Mouse (Mus musculus) myocyte (in vitro differentiated cells): ENCODE results near the gene Scyl1. TPM values are rescaled to one million over a fixed set of nuclear protein-coding genes. Genes with fewer than 3 reads are reported as not detected.

Experiments used
- H3K27me3 ChIP-seq: one replicate; pipeline ENCODE4 v1.6.1; 2011; ENCODE audit not compliant: control insufficient read depth, insufficient read depth, insufficient read length
- H3K36me3 ChIP-seq: one replicate; pipeline ENCODE4 v1.6.1; 2011; ENCODE audit not compliant: control insufficient read depth, insufficient read depth
- H3K4me2 ChIP-seq: one replicate; pipeline ENCODE4 v1.6.1; 2011; ENCODE audit warnings: low read depth, control low read depth
- H3K4me3 ChIP-seq: one replicate; pipeline ENCODE4 v1.5.1; 2011; ENCODE audit warnings: mild to moderate bottlenecking, control low read depth, moderate library complexity
- H3K79me2 ChIP-seq: one replicate; pipeline ENCODE4 v1.6.1; 2011; ENCODE audit not compliant: control insufficient read depth, insufficient read depth
- H3ac ChIP-seq: one replicate; pipeline ENCODE4 v1.6.1; 2011; ENCODE audit not compliant: control insufficient read depth, insufficient read length
- CEBPB ChIP-seq: IDR thresholded peaks from 2 replicates; pipeline ENCODE4 v1.6.1; 2011; ENCODE audit warnings: mild to moderate bottlenecking, moderate library complexity; ENCODE audit not compliant: poor library complexity, insufficient read depth, severe bottlenecking
- E2F4 ChIP-seq: IDR thresholded peaks from one replicate; pipeline ENCODE4 v1.6.1; 2011; ENCODE audit warnings: mild to moderate bottlenecking, control low read depth, moderate library complexity; ENCODE audit not compliant: insufficient read depth
- MAX ChIP-seq: IDR thresholded peaks from one replicate; pipeline ENCODE4 v1.6.1; 2011; ENCODE audit warnings: low read depth, mild to moderate bottlenecking, control low read depth
- MYOD1 ChIP-seq, 3 experiments: IDR thresholded peaks; one replicate each; pipeline ENCODE4 v1.6.1; 2011; ENCODE audit warnings: control low read depth in 2 of 3, low read depth in 2 of 3, mild to moderate bottlenecking in 2 of 3, moderate library complexity in 1 of 3; ENCODE audit not compliant: insufficient read length in 2 of 3, control insufficient read depth in 1 of 3
- MYOG ChIP-seq, 3 experiments: IDR thresholded peaks; one replicate each; pipeline ENCODE4 v1.6.1; 2011; ENCODE audit warnings: control low read depth in 2 of 3, low read depth in 2 of 3, mild to moderate bottlenecking in 2 of 3; ENCODE audit not compliant: insufficient read length in 2 of 3, control insufficient read depth in 1 of 3, insufficient read depth in 1 of 3
- POLR2A ChIP-seq: IDR thresholded peaks from one replicate; pipeline ENCODE4 v1.6.1; 2011; ENCODE audit warnings: low read depth, mild to moderate bottlenecking, control low read depth, moderate library complexity; ENCODE audit not compliant: insufficient read length
- POLR2AphosphoS2 ChIP-seq: IDR thresholded peaks from one replicate; pipeline ENCODE4 v1.6.1; 2011; ENCODE audit warnings: low read depth, control low read depth; ENCODE audit not compliant: insufficient read length
- REST ChIP-seq: IDR thresholded peaks from one replicate; pipeline ENCODE4 v1.6.1; 2011; ENCODE audit warnings: mild to moderate bottlenecking, control low read depth, moderate library complexity; ENCODE audit not compliant: insufficient read depth, insufficient read length
- SRF ChIP-seq: IDR thresholded peaks from one replicate; pipeline ENCODE4 v1.6.1; 2011; ENCODE audit warnings: low read depth; ENCODE audit not compliant: control insufficient read depth, insufficient read length
- TCF12 ChIP-seq: IDR thresholded peaks from one replicate; pipeline ENCODE4 v1.6.1; 2011; ENCODE audit warnings: mild to moderate bottlenecking, control low read depth; ENCODE audit not compliant: poor library complexity, insufficient read depth, severe bottlenecking
- TCF3 ChIP-seq: IDR thresholded peaks from one replicate; pipeline ENCODE4 v1.6.1; 2011; ENCODE audit warnings: low read depth, control low read depth; ENCODE audit not compliant: insufficient read length
- USF1 ChIP-seq: IDR thresholded peaks from one replicate; pipeline ENCODE4 v1.6.1; 2011; ENCODE audit warnings: low read depth, mild to moderate bottlenecking, control low read depth, moderate library complexity
- polyA plus RNA-seq: library from polyadenylated mRNA; unstranded; fragments of >200 nt; fragmentation: generic; extraction: Trizol; gene quantifications from one replicate; pipeline ENCODE4 v1.2.1, GENCODE M21; 2012; ENCODE audit warnings: missing spikeins

Gene Scyl1
- polyA plus RNA-seq, 1 experiment: 73.5 TPM

GRCm38 (mm10) chr19:5710068-5710467 lies 61.2 kb downstream of the Scyl1 start:
- Histone ChIP-seq H3K36me3 (peaks cover 36% of the 10 kb centered on the region), H3K4me3 (no peak overlapping the region), H3K4me2 (no peak overlapping the region), H3ac (no peak overlapping the region), H3K79me2 (peaks cover 27% of the 10 kb centered on the region), H3K27me3 (no peaks in the 10 kb centered on the region)
- TF ChIP-seq CEBPB (no peak), MYOG (IDR thresholded peaks at IDR 0.05; ENCODE audit: control insufficient read depth in 1 of 3, insufficient read depth in 1 of 3, insufficient read length in 2 of 3, low read depth in 2 of 3) (peak in 2 of 3 experiments; percentile 56 to 88), MYOD1 (IDR thresholded peaks at IDR 0.05; ENCODE audit: control insufficient read depth in 1 of 3, insufficient read length in 2 of 3, low read depth in 2 of 3) (peak; percentile 9 to 90 (median 72)), E2F4 (no peak), POLR2A (no peak), SRF (no peak), USF1 (no peak), POLR2AphosphoS2 (no peak), TCF3 (no peak), MAX (no peak), TCF12 (no peak), REST (no peak)

Other genes with a start within 250 kb of the Scyl1 start
- not detected for gene Ovol1, start 210.8 kb downstream of the Scyl1 start, polyA plus RNA-seq
- 3.2 TPM for gene Ap5b1, start 203.4 kb downstream of the Scyl1 start, polyA plus RNA-seq
- gene Rnaseh2c, start 169.5 kb downstream of the Scyl1 start, polyA plus RNA-seq: 31.9 TPM
- 37.1 TPM for gene Kat5, start 161.2 kb downstream of the Scyl1 start, polyA plus RNA-seq
- 58.0 TPM for gene Rela, start 133.9 kb downstream of the Scyl1 start, polyA plus RNA-seq
- 14.4 TPM for gene Sipa1, start 107.7 kb downstream of the Scyl1 start, polyA plus RNA-seq
- gene Map3k11, start 82.7 kb downstream of the Scyl1 start, polyA plus RNA-seq: 19.0 TPM
- gene Pcnx3, start 82.5 kb downstream of the Scyl1 start, polyA plus RNA-seq: 34.9 TPM
- gene Kcnk7, start 67.1 kb downstream of the Scyl1 start, polyA plus RNA-seq: 0.12 TPM
- 97.4 TPM for gene Ehbp1l1, start 45.1 kb downstream of the Scyl1 start, polyA plus RNA-seq
- 77.4 TPM for gene Fam89b, start 41.8 kb downstream of the Scyl1 start, polyA plus RNA-seq
- 100 TPM for gene Ltbp3, start 30.5 kb downstream of the Scyl1 start, polyA plus RNA-seq
- gene Frmd8, start 103.9 kb upstream of the Scyl1 start, polyA plus RNA-seq: 22.3 TPM
- gene Slc25a45, start 106.4 kb upstream of the Scyl1 start, polyA plus RNA-seq: 5.2 TPM
- gene Tigd3, start 122.7 kb upstream of the Scyl1 start, polyA plus RNA-seq: 0.31 TPM
- gene Dpf2, start 141.6 kb upstream of the Scyl1 start, polyA plus RNA-seq: 78.5 TPM
- gene Cdc42ep2, start 153.4 kb upstream of the Scyl1 start, polyA plus RNA-seq: 16.2 TPM
- gene Pola2, start 192.8 kb upstream of the Scyl1 start, polyA plus RNA-seq: 11.9 TPM
- gene Slc22a20, start 214.7 kb upstream of the Scyl1 start, polyA plus RNA-seq: not detected
- 110 TPM for gene Capn1, start 244.5 kb upstream of the Scyl1 start, polyA plus RNA-seq